11 mouse cellular contexts compared by ENCODE assay signal in genomic region chr4:155700425-155700824, GRCm38 (mm10). TPM values are rescaled to one million over a fixed set of nuclear protein-coding genes. Genes with fewer than 3 reads are reported as not detected.
A peak's percentile ranks its signal among the peaks of the same experiment; 100 is the strongest.
DNase-seq lines count a peak whose midpoint lies in the region; ATAC-seq and TF ChIP-seq lines count a peak whose summit lies in the region.
"Had no signal": no experiment of that assay in that cellular context is flagged by ENCODE, and none has a peak within 500 bp of the region (broad histone marks: within the 10 kb centered on the region; RNA-seq: fewer than 3 reads in every experiment).

No protein-coding gene starts in this region.

- H3K4me3 ChIP-seq in forebrain, postnatal 0 days (ENCODE audit: low read depth, low read length), result no peak overlapping the region
- H3K4me3 ChIP-seq in forebrain, embryonic 11.5 days (ENCODE audit: low read depth, low read length), result no peak overlapping the region
- H3K4me3 ChIP-seq in lung, postnatal 0 days (ENCODE audit: low read depth, low read length), result no peak overlapping the region
- H3K4me3 ChIP-seq in kidney, embryonic 14.5 days (ENCODE audit: low read length), result no peak overlapping the region
- H3K4me3 ChIP-seq: megakaryocyte, embryonic 14.5 days had no signal

- peak; percentile 26 for DNase-seq in forebrain, postnatal 0 days
- DNase-seq in forebrain, embryonic 11.5 days (ENCODE audit: low spot score), result no peak
- DNase-seq in lung, postnatal 0 days (ENCODE audit: low spot score), result peak; percentile 79
- DNase-seq in lung, postnatal 4 days, result no peak
- DNase-seq in NIH3T3 (ENCODE audit: low read depth), result peak; percentile 63
- no peak for DNase-seq in urinary bladder, postnatal 14 days (ENCODE audit: low spot score)
- DNase-seq: cerebellum, adult 8-10 months; heart, postnatal 36 days had no signal

- H3K4me2 ChIP-seq in forebrain, postnatal 0 days (ENCODE audit: low read depth), result no peak overlapping the region
- no peak overlapping the region for H3K4me2 ChIP-seq in forebrain, embryonic 11.5 days (ENCODE audit: low read depth, low read length, severe bottlenecking)
- H3K4me2 ChIP-seq in lung, postnatal 0 days (replicated peaks; ENCODE audit: low read depth, low read length), result no peak overlapping the region
- H3K4me2 ChIP-seq in kidney, embryonic 14.5 days (replicated peaks; ENCODE audit: low read depth, low read length), result no peak overlapping the region

- H3K9me3 ChIP-seq in forebrain, postnatal 0 days (ENCODE audit: low read length), result no peaks in the 10 kb centered on the region
- H3K9me3 ChIP-seq in forebrain, embryonic 11.5 days (ENCODE audit: control insufficient read depth, low read length), result no peaks in the 10 kb centered on the region
- no peaks in the 10 kb centered on the region for H3K9me3 ChIP-seq in lung, postnatal 0 days (ENCODE audit: low read length)
- no peaks in the 10 kb centered on the region for H3K9me3 ChIP-seq in kidney, embryonic 14.5 days (ENCODE audit: control insufficient read depth, low read length)
- H3K9me3 ChIP-seq: megakaryocyte, embryonic 14.5 days had no signal

- H3K9ac ChIP-seq in forebrain, postnatal 0 days, result no peak overlapping the region
- no peak overlapping the region for H3K9ac ChIP-seq in forebrain, embryonic 11.5 days (ENCODE audit: low read length)
- no peak overlapping the region for H3K9ac ChIP-seq in lung, postnatal 0 days (replicated peaks; ENCODE audit: low read depth)
- H3K9ac ChIP-seq in kidney, embryonic 14.5 days (ENCODE audit: low read depth, low read length), result no peak overlapping the region

- no peak for TF ChIP-seq EP300 in lung, postnatal 0 days (IDR thresholded peaks at IDR 0.05)

- peaks cover 13% of the 10 kb centered on the region for H3K4me1 ChIP-seq in forebrain, postnatal 0 days (ENCODE audit: insufficient read depth)
- H3K4me1 ChIP-seq in forebrain, embryonic 11.5 days (replicated peaks; ENCODE audit: control insufficient read depth, insufficient read depth, low read length), result 0 out of 2 replicates have a peak, but pooled peaks cover 2% of the 10 kb centered on the region
- no peaks in the 10 kb centered on the region for H3K4me1 ChIP-seq in lung, postnatal 0 days (ENCODE audit: insufficient read depth, low read depth, low read length)
- H3K4me1 ChIP-seq in kidney, embryonic 14.5 days (ENCODE audit: control insufficient read depth, insufficient read depth, low read length), result peaks cover 5% of the 10 kb centered on the region; the same call in 1 of the 2 replicates

- no peaks in the 10 kb centered on the region for H3K36me3 ChIP-seq in forebrain, postnatal 0 days (ENCODE audit: insufficient read depth)
- H3K36me3 ChIP-seq in forebrain, embryonic 11.5 days (ENCODE audit: control insufficient read depth, insufficient read depth, low read length), result no peaks in the 10 kb centered on the region
- H3K36me3 ChIP-seq in lung, postnatal 0 days (ENCODE audit: insufficient read depth, low read length), result no peaks in the 10 kb centered on the region
- no peaks in the 10 kb centered on the region for H3K36me3 ChIP-seq in kidney, embryonic 14.5 days (ENCODE audit: control insufficient read depth, insufficient read depth, low read length)

- peak; percentile 72 for TF ChIP-seq CTCF in forebrain, postnatal 0 days (IDR thresholded peaks at IDR 0.05; ENCODE audit: low read depth)
- peak; percentile 80 for TF ChIP-seq CTCF in lung, postnatal 0 days (IDR thresholded peaks at IDR 0.05)

- H3K27me3 ChIP-seq in forebrain, postnatal 0 days (ENCODE audit: insufficient read depth, low read length), result no peaks in the 10 kb centered on the region
- peaks cover 4% of the 10 kb centered on the region; the same call in 1 of the 2 replicates for H3K27me3 ChIP-seq in forebrain, embryonic 11.5 days (ENCODE audit: control insufficient read depth, insufficient read depth, low read length)
- H3K27me3 ChIP-seq in lung, postnatal 0 days (replicated peaks; ENCODE audit: insufficient read depth, low read length), result no peaks in the 10 kb centered on the region; the same call in 1 of the 2 replicates
- H3K27me3 ChIP-seq in kidney, embryonic 14.5 days (ENCODE audit: control insufficient read depth, insufficient read depth, low read length), result no peaks in the 10 kb centered on the region

- H3K27ac ChIP-seq in forebrain, postnatal 0 days (ENCODE audit: low read depth, low read length), result no peak overlapping the region
- no peak overlapping the region for H3K27ac ChIP-seq in forebrain, embryonic 11.5 days (ENCODE audit: low read depth, low read length)
- no peak overlapping the region for H3K27ac ChIP-seq in lung, postnatal 0 days (ENCODE audit: low read length)
- no peak overlapping the region for H3K27ac ChIP-seq in kidney, embryonic 14.5 days (ENCODE audit: low read depth, low read length)

- ATAC-seq in forebrain, postnatal 0 days, result no peak
- no peak for ATAC-seq in forebrain, embryonic 11.5 days (replicated peaks; ENCODE audit: low FRiP score)
- ATAC-seq in lung, postnatal 0 days, result no peak
- ATAC-seq in megakaryocyte progenitor cell, adult 5-6 weeks (replicated peaks; ENCODE audit: poor library complexity), result peak; percentile 33; the same call in 1 of the 2 replicates
- no peak for ATAC-seq in kidney, embryonic 14.5 days (ENCODE audit: low FRiP score, low TSS enrichment)

RNA-seq across cellular contexts. Expression of gene Ssu72, which starts 4.2 kb away (rescaled TPM):
- 103 and 121 TPM in 2 replicates for total RNA-seq in forebrain, postnatal 0 days (2014; rRNA removed)
- polyA plus RNA-seq in forebrain, postnatal 0 days (2015; fragmentation: Nextera tagmentation; extraction: Ambion mirVana), result 164 and 176 TPM in 2 replicates
- polyA plus RNA-seq in forebrain, embryonic 11.5 days (2014; fragmentation: Nextera tagmentation; extraction: Ambion mirVana), result 138 and 144 TPM in 2 replicates
- polyA plus RNA-seq in lung, postnatal 0 days (2015; fragmentation: Nextera tagmentation; extraction: Ambion mirVana), result 166 and 178 TPM in 2 replicates
- total RNA-seq in megakaryocyte progenitor cell, adult 5-6 weeks (2015), result 90.2 and 93.9 TPM in 2 replicates
- total RNA-seq in megakaryocyte progenitor cell, adult 5-6 weeks (2017), result 101 and 105 TPM in 2 replicates
- 149 and 178 TPM in 2 replicates for polyA plus RNA-seq in kidney, embryonic 14.5 days (2014; fragmentation: Nextera tagmentation; extraction: Ambion mirVana)

RNA-seq across cellular contexts. Expression of gene Fndc10, which starts 6.3 kb away (rescaled TPM):
- total RNA-seq in forebrain, postnatal 0 days (2014; rRNA removed), result 31.9 and 33.5 TPM in 2 replicates
- 20.4 and 24.6 TPM in 2 replicates for polyA plus RNA-seq in forebrain, postnatal 0 days (2015; fragmentation: Nextera tagmentation; extraction: Ambion mirVana)
- 2.3 and 2.9 TPM in 2 replicates for polyA plus RNA-seq in forebrain, embryonic 11.5 days (2014; fragmentation: Nextera tagmentation; extraction: Ambion mirVana)
- 3.3 and 3.6 TPM in 2 replicates for polyA plus RNA-seq in lung, postnatal 0 days (2015; fragmentation: Nextera tagmentation; extraction: Ambion mirVana)
- 2.2 and 2.4 TPM in 2 replicates for total RNA-seq in megakaryocyte progenitor cell, adult 5-6 weeks (2015)
- total RNA-seq in megakaryocyte progenitor cell, adult 5-6 weeks (2017), result 1.6 and 2.6 TPM in 2 replicates
- polyA plus RNA-seq in kidney, embryonic 14.5 days (2014; fragmentation: Nextera tagmentation; extraction: Ambion mirVana), result 2.8 and 4.5 TPM in 2 replicates

RNA-seq across cellular contexts. Expression of gene Mib2, which starts 31.4 kb away (rescaled TPM):
- 98.0 and 116 TPM in 2 replicates for total RNA-seq in forebrain, postnatal 0 days (2014; rRNA removed)
- 42.9 and 46.5 TPM in 2 replicates for polyA plus RNA-seq in forebrain, postnatal 0 days (2015; fragmentation: Nextera tagmentation; extraction: Ambion mirVana)
- 21.2 and 22.3 TPM in 2 replicates for polyA plus RNA-seq in forebrain, embryonic 11.5 days (2014; fragmentation: Nextera tagmentation; extraction: Ambion mirVana)
- polyA plus RNA-seq in lung, postnatal 0 days (2015; fragmentation: Nextera tagmentation; extraction: Ambion mirVana), result 16.3 and 19.8 TPM in 2 replicates
- 3.1 and 3.6 TPM in 2 replicates for total RNA-seq in megakaryocyte progenitor cell, adult 5-6 weeks (2015)
- 19.7 and 24.5 TPM in 2 replicates for total RNA-seq in megakaryocyte progenitor cell, adult 5-6 weeks (2017)
- polyA plus RNA-seq in kidney, embryonic 14.5 days (2014; fragmentation: Nextera tagmentation; extraction: Ambion mirVana), result 14.3 and 18.0 TPM in 2 replicates

RNA-seq across cellular contexts. Expression of gene Tmem240, which starts 34.2 kb away (rescaled TPM):
- total RNA-seq in forebrain, postnatal 0 days (2014; rRNA removed), result 43.4 and 55.2 TPM in 2 replicates
- 19.1 and 23.8 TPM in 2 replicates for polyA plus RNA-seq in forebrain, postnatal 0 days (2015; fragmentation: Nextera tagmentation; extraction: Ambion mirVana)
- 0.76 and 1.2 TPM in 2 replicates for polyA plus RNA-seq in forebrain, embryonic 11.5 days (2014; fragmentation: Nextera tagmentation; extraction: Ambion mirVana)
- polyA plus RNA-seq in lung, postnatal 0 days (2015; fragmentation: Nextera tagmentation; extraction: Ambion mirVana), result 0.58 and 0.63 TPM in 2 replicates
- total RNA-seq in megakaryocyte progenitor cell, adult 5-6 weeks (2015), result 0.37 and 0.44 TPM in 2 replicates
- 0.04 and 0.57 TPM in 2 replicates for total RNA-seq in megakaryocyte progenitor cell, adult 5-6 weeks (2017)
- 0.49 and 0.88 TPM in 2 replicates for polyA plus RNA-seq in kidney, embryonic 14.5 days (2014; fragmentation: Nextera tagmentation; extraction: Ambion mirVana)

RNA-seq across cellular contexts. Expression of gene Mmp23, which starts 47.2 kb away (rescaled TPM):
- total RNA-seq in forebrain, postnatal 0 days (2014; rRNA removed), result 6.0 TPM in 2 replicates
- 2.5 and 2.9 TPM in 2 replicates for polyA plus RNA-seq in forebrain, postnatal 0 days (2015; fragmentation: Nextera tagmentation; extraction: Ambion mirVana)
- 2.5 and 2.7 TPM in 2 replicates for polyA plus RNA-seq in forebrain, embryonic 11.5 days (2014; fragmentation: Nextera tagmentation; extraction: Ambion mirVana)
- 44.5 and 46.2 TPM in 2 replicates for polyA plus RNA-seq in lung, postnatal 0 days (2015; fragmentation: Nextera tagmentation; extraction: Ambion mirVana)
- 0.12 and 0.20 TPM in 2 replicates for total RNA-seq in megakaryocyte progenitor cell, adult 5-6 weeks (2015)
- not detected in 2 replicates for total RNA-seq in megakaryocyte progenitor cell, adult 5-6 weeks (2017)
- polyA plus RNA-seq in kidney, embryonic 14.5 days (2014; fragmentation: Nextera tagmentation; extraction: Ambion mirVana), result 28.9 and 43.1 TPM in 2 replicates

Comparison
In these comparisons a context has a peak if more than half of its experiments do, and no peak if none do; other contexts are left out.
1. DNase-seq: peak in forebrain, postnatal 0 days (single experiment), lung, postnatal 0 days (single experiment) and NIH3T3 (single experiment); none in forebrain, embryonic 11.5 days (single experiment), lung, postnatal 4 days (0 of 2) and urinary bladder, postnatal 14 days (single experiment).